Mouse (Mus musculus) urinary bladder, adult 2 months (tissue): ENCODE results near the gene Lix1l. TPM values are rescaled to one million over a fixed set of nuclear protein-coding genes. Genes with fewer than 3 reads are reported as not detected.
"Not testable (repeated sequence)": the region's sequence is repeated elsewhere in the genome, so short reads cannot be mapped to it uniquely, and the experiment has no call there.

Source experiments
- DNase-seq: peaks from one replicate; pipeline ENCODE4 v3.0.0; 2022; ENCODE audit warnings: low spot score
- polyA plus RNA-seq: library from polyadenylated mRNA; depleted of rRNA; stranded (reverse); fragments of >200 nt; gene quantifications from 2 replicates; pipeline ENCODE4 v1.2.3, GENCODE M21; 2012

Lix1l gene
- polyA plus RNA-seq, 1 experiment = 57.6 TPM

- no peak for DNase-seq
Measured at GRCm38 (mm10) chr3:96583386-96583785, 17.6 kb upstream of the Lix1l start.

DNA sequence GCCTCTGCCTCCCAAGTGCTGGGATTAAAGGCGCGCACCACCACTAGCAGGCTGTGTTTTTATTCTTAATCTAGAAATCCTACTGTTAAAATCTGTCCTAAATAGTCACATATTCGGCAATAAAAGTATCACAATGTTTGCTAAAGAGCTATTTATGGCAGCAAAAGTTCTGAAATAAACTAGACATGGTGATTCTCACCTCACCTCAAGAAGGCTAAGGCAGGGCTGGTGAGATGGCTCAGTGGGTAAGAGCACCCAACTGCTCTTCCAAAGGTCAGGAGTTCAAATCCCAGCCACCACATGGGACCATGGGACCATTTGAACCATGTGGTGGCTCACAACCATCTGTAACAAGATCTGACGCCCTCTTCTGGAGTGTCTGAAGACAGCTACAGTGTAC lies 10.3 kb upstream of the Lix1l start:
- DNase-seq = no peak

GRCm38 (mm10) chr3:96593374-96593773 lies 7.6 kb upstream of the Lix1l start:
- DNase-seq = no peak

DNA sequence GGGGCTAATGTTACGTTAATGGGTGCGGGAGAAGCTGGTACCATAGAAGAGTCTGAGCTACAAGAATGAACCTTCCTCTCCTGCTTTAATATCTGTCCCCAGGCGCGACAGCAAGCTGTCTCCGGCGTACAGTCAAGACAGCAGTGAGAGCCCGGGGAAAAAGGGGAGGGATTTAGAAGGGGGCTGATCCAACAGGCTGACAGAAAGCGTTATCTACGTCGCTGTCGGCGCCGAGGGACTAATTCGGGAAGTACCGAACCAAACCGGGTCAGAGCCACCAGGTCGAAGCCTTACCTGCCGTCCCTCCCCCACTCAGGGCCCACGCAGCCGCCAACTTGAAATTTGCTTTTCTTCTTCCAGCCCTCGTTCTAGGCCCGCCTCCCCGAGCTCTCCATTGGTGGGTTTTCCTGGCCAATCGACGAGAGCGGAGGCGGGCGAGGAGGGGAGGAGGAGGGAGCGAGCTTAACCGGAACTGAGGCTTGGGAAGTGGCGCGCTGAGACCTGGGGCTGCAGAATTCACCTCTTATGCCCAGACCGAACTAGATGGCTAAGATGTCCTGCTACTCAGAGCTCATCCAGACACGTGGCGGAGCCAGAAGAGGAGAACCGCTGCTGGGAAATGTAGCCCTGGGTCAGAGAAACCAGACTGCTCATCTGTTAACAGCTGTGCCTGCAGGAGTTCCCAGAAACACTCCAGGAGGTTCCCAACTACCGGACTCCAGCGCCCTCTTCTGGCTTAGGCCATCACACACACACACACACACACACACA lies 7.0 kb upstream of the Lix1l start, which contains the start of gene Polr3gl:
TSS of gene Polr3gl (minus strand) at position 392 of the 771 bp plus-strand sequence.
- peak; percentile 82 for DNase-seq

DNA sequence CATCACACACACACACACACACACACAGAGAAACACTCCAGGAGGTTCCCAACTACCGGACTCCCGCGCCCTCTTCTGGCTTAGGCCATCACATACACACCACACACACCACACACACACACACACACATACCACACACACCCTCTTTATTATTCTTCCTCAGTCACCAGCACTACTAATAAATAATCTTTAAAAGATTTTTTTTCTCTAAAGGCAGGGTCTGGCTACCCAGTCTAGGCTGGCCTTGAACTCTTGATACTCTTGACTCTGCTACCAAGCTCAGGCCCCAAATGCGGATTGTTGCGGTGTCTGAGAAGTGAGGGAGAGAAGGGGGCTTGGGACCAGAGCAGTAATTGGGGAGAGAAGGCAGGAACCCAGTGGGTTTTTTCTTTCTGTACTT lies 6.1 kb upstream of the Lix1l start:
- DNase-seq = no peak

DNA sequence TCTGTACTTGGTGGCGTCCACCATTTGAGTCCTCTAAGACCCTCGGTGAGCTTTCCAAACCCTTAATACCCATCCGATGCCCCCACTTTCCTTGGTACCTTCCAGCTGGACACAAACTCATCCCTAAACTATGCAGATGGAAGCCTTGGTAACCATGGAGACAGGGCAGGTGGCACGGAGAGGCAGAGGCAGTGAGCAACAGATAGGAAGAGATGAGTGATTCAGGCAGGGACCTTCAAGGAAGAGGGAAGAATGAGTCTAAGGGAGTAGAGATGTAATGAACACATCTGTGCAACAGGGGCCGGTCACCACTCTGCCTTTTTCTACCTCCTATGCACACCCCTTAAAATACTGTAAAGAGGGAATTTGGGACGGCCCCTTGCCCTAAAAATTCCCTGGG lies 5.3 kb upstream of the Lix1l start:
- no peak for DNase-seq

GRCm38 (mm10) chr3:96596228-96596707 lies 4.7 kb upstream of the Lix1l start, which contains the start of gene Ankrd34a:
Gene Ankrd34a, plus strand, starts transcription at chr3:96596636.
- DNase-seq = no peak

- DNase-seq = no peak
Measured at GRCm38 (mm10) chr3:96596855-96597254, 4.1 kb upstream of the Lix1l start.

- DNase-seq = no peak
Measured at GRCm38 (mm10) chr3:96597435-96597891, 3.5 kb upstream of the Lix1l start.

GRCm38 (mm10) chr3:96598156-96599068 lies 2.5 kb upstream of the Lix1l start:
- peak; percentile 42 for DNase-seq

DNA sequence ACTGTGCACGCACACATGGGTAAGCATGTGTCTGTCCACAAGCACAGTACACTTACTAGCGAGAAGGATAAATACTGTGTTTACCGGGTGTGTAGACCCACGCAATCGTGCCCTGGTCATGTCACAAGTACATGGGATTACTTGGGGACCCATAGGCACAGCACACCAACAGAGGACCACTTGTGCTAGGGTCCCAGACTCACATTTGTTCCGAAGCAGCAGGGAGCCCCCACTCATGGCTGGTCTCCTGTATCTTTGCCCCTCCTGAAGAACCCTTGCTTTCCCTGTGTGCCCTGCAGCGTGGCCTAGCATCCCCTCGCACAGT lies 1.9 kb upstream of the Lix1l start:
- no peak for DNase-seq

DNA sequence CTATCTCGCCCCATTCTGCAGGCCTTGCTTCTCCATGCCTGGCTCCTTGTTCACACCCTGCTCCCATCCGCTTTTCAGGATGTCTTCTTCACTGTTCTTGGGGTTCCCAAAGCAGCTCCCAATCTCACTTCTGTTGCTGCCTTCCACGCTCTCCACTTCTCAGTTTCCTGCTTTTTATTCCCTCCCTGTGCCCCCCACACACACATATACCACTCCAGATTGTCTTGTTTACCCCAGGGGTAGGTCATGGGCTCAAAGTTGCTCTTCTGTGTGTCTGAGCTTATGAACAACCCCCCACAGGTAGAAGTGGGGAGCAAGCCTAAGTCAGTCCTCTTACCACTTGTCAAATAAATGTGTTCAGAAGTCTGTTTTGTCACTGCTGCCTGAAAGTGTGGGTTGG lies 1.5 kb upstream of the Lix1l start:
- no peak for DNase-seq

DNA sequence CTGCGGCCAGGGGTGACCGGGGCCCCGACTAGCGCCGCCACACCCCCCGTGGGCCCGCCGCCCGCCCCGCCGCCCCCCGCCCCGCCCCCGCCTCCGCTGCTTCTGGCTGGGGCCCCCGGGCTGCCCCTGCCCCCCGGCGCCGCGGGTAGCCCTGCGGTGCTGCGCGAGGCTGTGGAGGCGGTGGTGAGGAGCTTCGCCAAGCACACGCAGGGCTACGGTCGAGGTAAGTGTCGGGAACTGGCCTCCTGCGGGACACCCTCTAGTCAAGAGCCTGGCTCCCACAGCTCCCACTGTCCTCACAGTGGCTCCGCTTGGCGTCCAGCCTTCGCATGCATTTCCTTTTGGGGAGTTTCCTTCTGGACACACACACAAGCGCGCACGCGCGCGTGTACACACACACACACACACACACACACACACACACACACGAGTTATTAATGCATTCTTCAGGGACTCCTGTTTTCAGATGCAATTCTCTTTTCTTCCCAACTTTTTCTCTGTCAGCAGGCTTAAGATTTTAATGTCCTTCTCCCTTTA lies 370 bp downstream of the Lix1l start:
- peak; percentile 38 for DNase-seq

- no peak for DNase-seq
Measured at GRCm38 (mm10) chr3:96601941-96602703, 1.2 kb downstream of the Lix1l start.

GRCm38 (mm10) chr3:96602704-96603084 lies 1.7 kb downstream of the Lix1l start:
- no peak for DNase-seq

- DNase-seq = no peak
Measured at GRCm38 (mm10) chr3:96603311-96603710, 2.4 kb downstream of the Lix1l start.

DNA sequence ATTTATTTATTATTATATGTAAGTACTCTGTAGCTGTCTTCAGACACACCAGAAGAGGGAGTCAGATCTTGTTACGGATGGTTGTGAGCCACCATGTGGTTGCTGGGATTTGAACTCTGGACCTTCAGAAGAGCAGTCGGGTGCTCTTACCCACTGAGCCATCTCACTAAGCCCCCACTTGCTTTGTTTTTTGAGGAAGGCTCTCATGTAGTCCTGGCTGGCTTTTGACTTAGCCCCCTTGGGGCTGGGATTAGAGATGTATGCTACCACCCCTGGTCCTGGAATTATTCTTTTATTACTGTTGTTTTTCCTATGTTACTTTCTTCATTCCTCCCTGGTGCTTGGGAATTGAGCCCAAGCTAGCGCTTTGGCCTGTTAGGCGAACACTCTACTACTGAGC lies 5.1 kb downstream of the Lix1l start:
- DNase-seq = not testable (repeated sequence)

DNA sequence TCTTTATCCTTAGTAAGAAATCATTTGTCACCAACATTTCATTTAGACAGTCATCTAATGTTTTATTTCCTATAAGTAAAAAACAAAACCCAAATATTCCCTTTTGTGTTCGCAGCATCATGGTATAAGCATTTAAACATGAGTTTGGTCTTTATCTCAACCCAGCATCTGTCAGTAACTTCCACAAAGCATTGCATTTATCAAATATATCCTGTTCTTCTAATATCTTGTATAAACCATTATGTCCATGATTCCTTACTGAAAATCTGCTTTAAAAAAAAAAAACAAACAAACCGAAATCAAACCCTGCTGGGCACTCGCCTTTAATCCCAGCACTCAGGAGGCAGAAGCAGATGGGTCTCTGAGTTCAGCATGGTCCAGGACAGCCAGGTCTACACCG lies 5.7 kb downstream of the Lix1l start:
- no peak for DNase-seq

DNA sequence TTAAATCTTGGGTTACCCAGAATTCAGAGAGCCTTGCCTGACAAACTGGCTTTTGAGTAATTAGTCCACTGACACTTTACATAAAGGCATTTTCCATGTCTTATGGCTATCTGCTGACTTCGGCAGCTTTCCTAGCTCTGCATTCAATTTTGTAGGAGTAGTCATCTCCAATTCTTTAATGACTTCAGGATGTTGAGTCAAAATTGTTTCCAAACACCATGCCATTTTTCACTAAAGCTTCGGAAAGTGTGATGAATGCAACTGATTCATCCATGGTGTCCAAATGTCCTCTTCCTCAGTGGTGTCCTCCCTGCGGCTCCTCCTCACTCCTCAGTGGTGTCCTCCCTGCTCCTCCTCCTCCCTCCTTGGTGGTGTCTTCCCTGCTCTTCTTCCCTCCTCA lies 17.0 kb downstream of the Lix1l start:
- DNase-seq = no peak

DNA sequence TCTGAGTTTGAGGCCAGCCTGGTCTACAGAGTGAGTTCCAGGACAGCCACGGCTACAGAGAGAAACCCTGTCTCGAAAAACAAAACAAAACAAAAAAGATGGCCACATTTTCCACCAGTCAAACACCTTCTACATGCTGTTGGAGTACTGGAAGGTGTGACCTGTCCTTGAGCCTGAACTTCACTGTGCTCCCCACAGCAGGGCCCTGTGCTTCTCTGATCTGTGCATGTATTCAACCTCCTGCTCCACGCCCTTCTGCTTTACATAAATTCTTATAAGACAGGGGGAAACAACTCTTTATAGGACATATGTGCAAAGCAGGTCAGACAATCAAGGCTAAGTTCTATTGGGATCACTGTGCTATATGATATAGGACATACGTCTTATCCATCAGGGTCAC lies 22.3 kb downstream of the Lix1l start:
- DNase-seq = no peak

DNA sequence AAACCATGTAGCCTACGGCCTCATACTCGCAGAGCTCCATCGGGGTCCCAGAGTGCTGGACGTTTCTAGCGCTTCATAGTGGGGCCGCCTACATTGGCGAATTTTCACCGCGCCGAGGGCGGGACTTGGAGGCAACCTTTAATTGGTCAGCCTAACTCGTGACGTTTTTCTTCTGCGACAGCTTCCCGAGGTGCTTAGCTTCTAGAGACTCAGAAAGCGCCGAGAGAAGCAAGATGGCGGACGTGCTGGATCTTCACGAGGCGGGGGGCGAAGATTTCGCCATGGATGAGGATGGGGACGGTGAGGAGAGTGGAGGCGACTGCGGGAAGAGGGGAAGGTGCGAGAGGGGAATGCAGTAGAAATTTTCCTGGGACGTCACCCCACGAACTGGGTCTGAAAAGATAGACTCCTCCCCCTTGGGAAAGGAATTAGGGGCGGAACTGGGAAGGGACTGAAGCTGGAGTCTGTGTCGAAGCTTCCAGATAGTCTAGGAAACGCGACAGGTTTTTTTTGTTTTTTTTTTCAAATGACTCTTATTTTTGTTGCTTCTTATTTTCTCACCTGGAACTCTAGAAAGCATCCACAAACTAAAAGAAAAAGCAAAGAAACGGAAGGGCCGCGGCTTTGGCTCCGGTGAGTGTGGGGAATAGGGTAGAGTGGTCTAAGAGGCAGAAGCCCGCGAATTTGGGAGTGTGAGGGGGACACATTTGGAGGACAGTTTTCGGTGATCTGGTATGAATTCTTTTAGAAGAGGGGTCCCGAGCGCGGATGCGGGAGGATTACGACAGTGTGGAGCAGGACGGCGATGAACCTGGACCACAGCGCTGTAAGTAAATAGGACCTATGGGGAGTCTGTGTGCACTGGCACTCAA lies 29.0 kb downstream of the Lix1l start, which contains the start of gene Rbm8a:
TSS of gene Rbm8a (plus strand) at position 205 of the 872 bp plus-strand sequence.
- DNase-seq = peak; percentile 87
